Mouse (Mus musculus) neural tube, embryonic 14.5 days (tissue): Measurements from ENCODE around the gene Bcan. TPM values are rescaled to one million over a fixed set of nuclear protein-coding genes. Genes with fewer than 3 reads are reported as not detected.

ENCODE experiments used
- ATAC-seq: fragments of 200-750 bp; cut with Nextera tagmentation; 2 replicates; pipeline ENCODE4 v1.8.0; 2017; ENCODE audit warnings: low read depth, mild to moderate bottlenecking, moderate TSS enrichment, moderate library complexity
- H3K27ac ChIP-seq: fragments of 300-500 bp; sonication (generic); 2 replicates; pipeline ENCODE4 v1.5.1; 2014; ENCODE audit warnings: low read depth, mild to moderate bottlenecking, control low read depth, low read length, moderate library complexity, mixed read lengths
- H3K27me3 ChIP-seq: fragments of 300-500 bp; sonication (generic); 2 replicates; pipeline ENCODE4 v1.6.1; 2014; ENCODE audit warnings: low read length; ENCODE audit not compliant: control insufficient read depth, insufficient read depth
- H3K36me3 ChIP-seq: fragments of 300-500 bp; sonication (generic); 2 replicates; pipeline ENCODE4 v1.6.1; 2014; ENCODE audit warnings: low read length, mixed read lengths; ENCODE audit not compliant: control insufficient read depth, insufficient read depth
- H3K4me1 ChIP-seq: fragments of 300-500 bp; sonication (generic); 2 replicates; pipeline ENCODE4 v1.6.1; 2014; ENCODE audit warnings: low read length; ENCODE audit not compliant: control insufficient read depth, insufficient read depth
- H3K4me2 ChIP-seq: fragments of 300-500 bp; sonication (generic); 2 replicates; pipeline ENCODE4 v1.6.1; 2014; ENCODE audit warnings: mild to moderate bottlenecking, low read depth, low read length, control low read depth
- H3K4me3 ChIP-seq: fragments of 300-500 bp; sonication (generic); 2 replicates; pipeline ENCODE4 v1.5.1; 2014; ENCODE audit warnings: low read depth, low read length, control low read depth, mixed read lengths
- H3K9ac ChIP-seq: fragments of 300-500 bp; sonication (generic); replicated peaks from 2 replicates; pipeline ENCODE4 v1.6.1; 2014; ENCODE audit warnings: low read depth, mild to moderate bottlenecking, control low read depth, low read length, mixed read lengths
- H3K9me3 ChIP-seq: fragments of 300-500 bp; sonication (generic); 2 replicates; pipeline ENCODE4 v1.6.1; 2016; ENCODE audit warnings: low read length; ENCODE audit not compliant: control insufficient read depth
- WGBS: fragments of 180-500 bp; shearing (Covaris S2); extraction: QIAGEN DNeasy Blood & Tissue Kit; methylation state at CpG from one replicate; pipeline ENCODE4 v1.1.7; 2014; 5-methylcytosine and 5-hydroxymethylcytosine counted together
- polyA plus RNA-seq: library from polyadenylated mRNA; unstranded; fragments of >200 nt; fragmentation: Nextera tagmentation; extraction: Ambion mirVana; gene quantifications from 2 replicates; pipeline ENCODE4 v1.2.1, GENCODE M21; 2014

The Bcan gene
- polyA plus RNA-seq, 1 experiment from 2014 or later = 107 TPM

GRCm38 (mm10) chr3:87949266-87949954, 50.6 kb downstream of the Bcan start:
- Histone ChIP-seq H3K9ac (0 out of 2 replicates have a peak overlapping the region, but pooled peaks have one; percentile 21), H3K27me3 (no peaks in the 10 kb centered on the region), H3K9me3 (no peaks in the 10 kb centered on the region), H3K4me3 (peak overlapping the region; percentile 11; the same call in 1 of the 2 replicates), H3K27ac (peak overlapping the region; percentile 22; the same call in 1 of the 2 replicates), H3K36me3 (no peaks in the 10 kb centered on the region), H3K4me1 (peaks cover 49% of the 10 kb centered on the region), H3K4me2 (peak overlapping the region; percentile 56; the same call in 1 of the 2 replicates)
- no peak for ATAC-seq
- WGBS = 8% methylated on average over 16 of the region's 16 CpGs

GRCm38 (mm10) chr3:87948378-87949265, 51.4 kb downstream of the Bcan start, which contains the start of gene Crabp2:
TSS of gene Crabp2 (plus strand) at chr3:87948666.
- ATAC-seq = no peak
- Histone ChIP-seq H3K4me1 (peaks cover 49% of the 10 kb centered on the region), H3K4me2 (peak within 1 kb of the TSS; percentile 56), H3K9ac (peak within 1 kb of the TSS; percentile 25; the same call in 1 of the 2 replicates), H3K9me3 (no peaks in the 10 kb centered on the region), H3K27ac (peak within 1 kb of the TSS; percentile 22), H3K4me3 (peak within 1 kb of the TSS; percentile 11), H3K27me3 (no peaks in the 10 kb centered on the region), H3K36me3 (no peaks in the 10 kb centered on the region)
- 1% methylated on average over 35 of the region's 35 CpGs for WGBS

GRCm38 (mm10) chr3:87947811-87948199, 52.2 kb downstream of the Bcan start:
- WGBS = 0% methylated on average over 11 of the region's 17 CpGs
- H3K4me2 ChIP-seq = peak overlapping the region; percentile 56
- H3K27ac ChIP-seq = no peak overlapping the region
- peaks cover 46% of the 10 kb centered on the region for H3K4me1 ChIP-seq
- no peaks in the 10 kb centered on the region for H3K27me3 ChIP-seq
- H3K9me3 ChIP-seq = no peaks in the 10 kb centered on the region
- ATAC-seq = peak; percentile 16; the same call in 1 of the 2 replicates
- H3K4me3 ChIP-seq = peak overlapping the region; percentile 11
- H3K9ac ChIP-seq = peak overlapping the region; percentile 4; the same call in 1 of the 2 replicates
- no peaks in the 10 kb centered on the region for H3K36me3 ChIP-seq

- Histone ChIP-seq H3K27ac (no peak overlapping the region), H3K9me3 (no peaks in the 10 kb centered on the region), H3K36me3 (peaks cover 3% of the 10 kb centered on the region), H3K9ac (0 out of 2 replicates have a peak overlapping the region, but pooled peaks have one; percentile 4), H3K4me2 (peak overlapping the region; percentile 56), H3K27me3 (no peaks in the 10 kb centered on the region), H3K4me1 (peaks cover 40% of the 10 kb centered on the region), H3K4me3 (peak overlapping the region; percentile 11)
- 3% methylated on average over 26 of the region's 26 CpGs for WGBS
- ATAC-seq = no peak
Measured at GRCm38 (mm10) chr3:87947056-87947810, 52.8 kb downstream of the Bcan start.

- Histone ChIP-seq H3K27ac (no peak overlapping the region), H3K9me3 (no peaks in the 10 kb centered on the region), H3K4me2 (no peak overlapping the region), H3K4me1 (peaks cover 34% of the 10 kb centered on the region), H3K4me3 (no peak overlapping the region), H3K9ac (no peak overlapping the region), H3K27me3 (no peaks in the 10 kb centered on the region), H3K36me3 (peaks cover 10% of the 10 kb centered on the region)
- no peak for ATAC-seq
- WGBS = 22% methylated on average over 1 of the region's 1 CpGs
Measured at GRCm38 (mm10) chr3:87946541-87946860, 53.5 kb downstream of the Bcan start.

GRCm38 (mm10) chr3:87945781-87946540, 54.1 kb downstream of the Bcan start:
- Histone ChIP-seq H3K4me2 (no peak overlapping the region), H3K4me3 (no peak overlapping the region), H3K36me3 (peaks cover 15% of the 10 kb centered on the region), H3K27ac (no peak overlapping the region), H3K9me3 (no peaks in the 10 kb centered on the region), H3K9ac (no peak overlapping the region), H3K27me3 (no peaks in the 10 kb centered on the region), H3K4me1 (peaks cover 34% of the 10 kb centered on the region)
- no peak for ATAC-seq
- WGBS = 10% methylated on average over 12 of the region's 12 CpGs

GRCm38 (mm10) chr3:87944838-87945600, 55.0 kb downstream of the Bcan start:
- H3K4me1 ChIP-seq = peaks cover 34% of the 10 kb centered on the region
- H3K27me3 ChIP-seq = no peaks in the 10 kb centered on the region
- no peak overlapping the region for H3K4me3 ChIP-seq
- no peak overlapping the region for H3K9ac ChIP-seq
- WGBS = 11% methylated on average over 4 of the region's 4 CpGs
- ATAC-seq = no peak; the same call in 1 of the 2 replicates
- H3K9me3 ChIP-seq = no peaks in the 10 kb centered on the region
- no peak overlapping the region for H3K4me2 ChIP-seq
- no peak overlapping the region for H3K27ac ChIP-seq
- H3K36me3 ChIP-seq = peaks cover 18% of the 10 kb centered on the region

- peaks cover 28% of the 10 kb centered on the region for H3K4me1 ChIP-seq
- 78% methylated on average over 7 of the region's 7 CpGs for WGBS
- H3K27me3 ChIP-seq = no peaks in the 10 kb centered on the region
- H3K36me3 ChIP-seq = peaks cover 26% of the 10 kb centered on the region
- H3K4me3 ChIP-seq = no peak overlapping the region
- no peak overlapping the region for H3K27ac ChIP-seq
- ATAC-seq = no peak
- no peaks in the 10 kb centered on the region for H3K9me3 ChIP-seq
- no peak overlapping the region for H3K4me2 ChIP-seq
- no peak overlapping the region for H3K9ac ChIP-seq
Measured at GRCm38 (mm10) chr3:87943586-87943985, 56.4 kb downstream of the Bcan start.
